Mouse (Mus musculus) neural tube, embryonic 12.5 days (tissue): Measurements from ENCODE around the gene Cux1. TPM values are rescaled to one million over a fixed set of nuclear protein-coding genes. Genes with fewer than 3 reads are reported as not detected.
"Not testable (repeated sequence)": the region's sequence is repeated elsewhere in the genome, so short reads cannot be mapped to it uniquely, and the experiment has no call there.

Source experiments
- ATAC-seq: fragments of 200-750 bp; cut with Nextera tagmentation; 2 replicates; pipeline ENCODE4 v1.8.0; 2017; ENCODE audit warnings: low read depth, mild to moderate bottlenecking, moderate TSS enrichment, moderate library complexity; ENCODE audit not compliant: low FRiP score
- H3K27ac ChIP-seq: fragments of 300-500 bp; sonication (generic); 2 replicates; pipeline ENCODE4 v1.5.1; 2016
- H3K27me3 ChIP-seq: fragments of 300-500 bp; sonication (generic); replicated peaks from 2 replicates; pipeline ENCODE4 v1.6.1; 2016; ENCODE audit warnings: mild to moderate bottlenecking
- H3K36me3 ChIP-seq: fragments of 300-500 bp; sonication (generic); 2 replicates; pipeline ENCODE4 v1.6.1; 2016; ENCODE audit warnings: mild to moderate bottlenecking
- H3K4me1 ChIP-seq: fragments of 300-500 bp; sonication (generic); 2 replicates; pipeline ENCODE4 v1.6.1; 2016
- H3K4me2 ChIP-seq: fragments of 300-500 bp; sonication (generic); replicated peaks from 2 replicates; pipeline ENCODE4 v1.6.1; 2016; ENCODE audit warnings: mild to moderate bottlenecking
- H3K4me3 ChIP-seq: fragments of 300-500 bp; sonication (generic); 2 replicates; pipeline ENCODE4 v1.5.1; 2016
- H3K9ac ChIP-seq: fragments of 300-500 bp; sonication (generic); 2 replicates; pipeline ENCODE4 v1.6.1; 2016; ENCODE audit warnings: mild to moderate bottlenecking
- H3K9me3 ChIP-seq: fragments of 300-500 bp; sonication (generic); 2 replicates; pipeline ENCODE4 v1.6.1; 2016; ENCODE audit warnings: mild to moderate bottlenecking
- WGBS: fragments of 180-500 bp; shearing (Covaris S2); methylation state at CpG from one replicate; pipeline ENCODE4 v1.1.7; 2016; 5-methylcytosine and 5-hydroxymethylcytosine counted together
- polyA plus RNA-seq: library from polyadenylated mRNA; unstranded; fragments of >200 nt; fragmentation: Nextera tagmentation; extraction: Ambion mirVana; gene quantifications from 2 replicates; pipeline ENCODE4 v1.2.1, GENCODE M21; 2016

Cux1 gene
- polyA plus RNA-seq, 1 experiment from 2014 or later: 117 TPM

DNA sequence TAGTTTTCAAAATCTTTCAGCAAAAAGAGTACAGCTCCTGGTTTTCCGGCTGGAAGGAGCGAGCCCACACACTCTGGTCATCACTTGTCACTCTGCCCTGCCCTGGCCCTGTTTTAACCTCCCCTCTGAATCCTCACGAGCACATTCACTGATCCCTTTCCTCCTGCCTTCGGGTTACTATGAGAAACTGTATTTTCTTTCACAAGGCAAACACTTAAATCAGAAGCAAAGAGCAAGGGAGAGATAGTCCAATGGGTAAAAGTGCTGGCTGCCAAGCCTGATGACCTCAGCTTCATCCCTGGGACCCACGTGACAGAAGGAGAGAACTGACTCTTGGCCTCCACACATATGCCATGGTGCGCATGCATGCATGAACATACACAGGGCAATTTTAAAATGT is 94.0 kb downstream of the Cux1 start:
- Histone ChIP-seq H3K27ac (0 out of 2 replicates have a peak overlapping the region, but pooled peaks have one; percentile 21), H3K4me2 (0 out of 2 replicates have a peak overlapping the region, but pooled peaks have one; percentile 5), H3K4me1 (peaks cover 27% of the 10 kb centered on the region), H3K4me3 (no peak overlapping the region), H3K9ac (no peak overlapping the region), H3K27me3 (no peaks in the 10 kb centered on the region), H3K9me3 (no peaks in the 10 kb centered on the region), H3K36me3 (0 out of 2 replicates have a peak, but pooled peaks cover 3% of the 10 kb centered on the region)
- WGBS: 46% methylated on average over 6 of the region's 6 CpGs
- ATAC-seq: no peak

DNA sequence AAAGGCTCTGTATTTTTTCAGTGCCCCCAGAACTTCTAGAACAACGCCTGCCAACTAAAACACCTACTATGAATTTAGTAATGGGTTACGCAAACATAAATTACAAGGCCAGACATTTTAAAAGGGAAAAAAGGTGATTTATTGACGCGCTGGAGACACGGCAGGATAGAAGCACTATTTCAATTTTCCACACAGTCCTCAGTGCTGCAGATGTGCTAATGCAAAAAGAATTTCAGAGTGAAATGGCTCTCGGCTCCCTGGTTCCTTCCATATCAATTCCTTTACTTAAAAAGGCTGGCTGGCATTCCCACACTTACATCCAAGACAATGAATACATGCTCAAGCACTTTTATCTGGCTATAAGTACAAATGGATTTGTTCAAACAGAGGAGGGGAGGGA is 94.4 kb downstream of the Cux1 start:
- no peaks in the 10 kb centered on the region for H3K27me3 ChIP-seq
- 0 out of 2 replicates have a peak overlapping the region, but pooled peaks have one; percentile 21 for H3K27ac ChIP-seq
- no peak overlapping the region for H3K9ac ChIP-seq
- 0 out of 2 replicates have a peak overlapping the region, but pooled peaks have one; percentile 5 for H3K4me2 ChIP-seq
- H3K9me3 ChIP-seq: no peaks in the 10 kb centered on the region
- 48% methylated on average over 6 of the region's 6 CpGs for WGBS
- H3K4me1 ChIP-seq: peaks cover 32% of the 10 kb centered on the region
- no peak overlapping the region for H3K4me3 ChIP-seq
- ATAC-seq: no peak
- H3K36me3 ChIP-seq: 0 out of 2 replicates have a peak, but pooled peaks cover 1% of the 10 kb centered on the region

- H3K9ac ChIP-seq, H3K27me3 ChIP-seq, H3K36me3 ChIP-seq, ATAC-seq, H3K9me3 ChIP-seq, H3K4me2 ChIP-seq, H3K27ac ChIP-seq, H3K4me3 ChIP-seq: not testable (repeated sequence)
- 59% methylated on average over 2 of the region's 2 CpGs for WGBS
- H3K4me1 ChIP-seq: peaks cover 44% of the 10 kb centered on the region
These were observed 96.1 kb downstream of the Cux1 start for GRCm38 (mm10) chr5:136470985-136471735.

GRCm38 (mm10) chr5:136469301-136469700 is 98.0 kb downstream of the Cux1 start:
- no peak overlapping the region for H3K4me3 ChIP-seq
- H3K27me3 ChIP-seq: no peaks in the 10 kb centered on the region
- no peaks in the 10 kb centered on the region for H3K36me3 ChIP-seq
- no peak overlapping the region for H3K4me2 ChIP-seq
- H3K9me3 ChIP-seq: no peaks in the 10 kb centered on the region
- WGBS: 38% methylated on average over 1 of the region's 1 CpGs
- ATAC-seq: no peak
- H3K27ac ChIP-seq: no peak overlapping the region
- no peak overlapping the region for H3K9ac ChIP-seq
- H3K4me1 ChIP-seq: peaks cover 55% of the 10 kb centered on the region

DNA sequence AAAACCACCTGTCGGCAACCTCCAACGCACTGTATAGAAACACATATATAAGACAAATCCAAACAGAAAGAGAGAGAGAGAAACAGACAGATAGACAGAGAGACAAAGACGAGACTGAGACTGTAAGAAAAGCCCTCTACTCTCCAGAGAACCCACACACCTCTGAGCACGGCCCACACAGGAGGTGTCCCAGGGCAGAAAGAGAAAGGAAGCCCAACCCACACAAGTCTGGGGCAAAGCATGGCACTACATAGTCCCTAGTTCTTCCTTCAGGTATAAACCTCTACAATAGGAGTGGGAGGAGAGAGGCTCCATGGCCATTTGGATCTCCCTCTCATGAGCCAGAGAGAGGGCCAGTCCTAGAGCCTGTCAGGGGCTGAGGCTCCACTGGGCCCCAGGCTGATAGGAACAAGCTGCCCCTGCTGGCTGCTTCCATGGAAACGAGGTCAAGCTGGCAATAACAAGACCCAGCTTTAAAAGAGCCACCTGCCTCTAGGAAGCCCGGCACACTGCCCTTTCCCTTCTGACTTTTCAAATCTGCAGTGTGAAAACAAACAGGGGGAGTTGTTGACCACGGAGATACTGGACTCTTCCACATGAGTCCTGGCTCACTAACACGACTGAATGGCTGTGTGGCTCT is 99.8 kb downstream of the Cux1 start:
- Histone ChIP-seq H3K9ac (no peak overlapping the region), H3K27me3 (no peaks in the 10 kb centered on the region), H3K4me3 (no peak overlapping the region), H3K4me2 (no peak overlapping the region), H3K4me1 (peaks cover 48% of the 10 kb centered on the region), H3K9me3 (no peaks in the 10 kb centered on the region), H3K36me3 (no peaks in the 10 kb centered on the region), H3K27ac (no peak overlapping the region)
- ATAC-seq: no peak
- WGBS: 28% methylated on average over 7 of the region's 8 CpGs

DNA sequence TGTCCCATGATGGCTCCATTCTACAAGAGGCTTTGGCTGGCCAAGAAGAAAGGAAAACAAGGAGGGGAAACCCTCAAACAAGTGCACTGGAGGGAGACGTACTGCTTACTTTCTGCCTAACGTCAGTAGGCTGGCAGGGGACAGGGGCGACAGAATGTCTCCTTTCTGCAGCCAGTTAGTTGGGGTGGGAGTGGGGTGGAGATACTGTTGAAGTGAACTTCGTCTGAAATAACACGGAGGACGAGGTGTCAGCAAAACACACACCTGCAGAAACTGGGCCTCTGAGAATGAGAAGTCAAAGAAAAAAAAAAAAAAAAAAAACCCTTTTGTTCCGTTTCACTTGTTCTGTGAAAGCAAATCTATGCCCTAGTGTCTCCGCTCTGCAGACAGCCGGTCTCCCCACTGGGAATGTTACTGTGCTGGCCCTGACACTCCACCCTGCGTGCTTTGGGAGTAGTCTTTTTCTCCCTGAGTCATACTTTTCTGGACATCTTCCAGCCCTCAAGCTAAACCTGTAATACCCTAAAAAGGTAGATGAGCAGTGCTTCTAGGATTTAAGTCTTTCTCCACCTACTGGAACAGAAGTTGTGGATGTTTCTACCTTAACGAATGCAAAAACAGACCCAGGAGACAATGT is 101.4 kb downstream of the Cux1 start:
- Histone ChIP-seq H3K4me3 (no peak overlapping the region), H3K4me2 (no peak overlapping the region), H3K36me3 (no peaks in the 10 kb centered on the region), H3K9me3 (no peaks in the 10 kb centered on the region), H3K27me3 (no peaks in the 10 kb centered on the region), H3K9ac (no peak overlapping the region), H3K27ac (no peak overlapping the region), H3K4me1 (peaks cover 48% of the 10 kb centered on the region)
- WGBS: 58% methylated on average over 11 of the region's 11 CpGs
- no peak for ATAC-seq

DNA sequence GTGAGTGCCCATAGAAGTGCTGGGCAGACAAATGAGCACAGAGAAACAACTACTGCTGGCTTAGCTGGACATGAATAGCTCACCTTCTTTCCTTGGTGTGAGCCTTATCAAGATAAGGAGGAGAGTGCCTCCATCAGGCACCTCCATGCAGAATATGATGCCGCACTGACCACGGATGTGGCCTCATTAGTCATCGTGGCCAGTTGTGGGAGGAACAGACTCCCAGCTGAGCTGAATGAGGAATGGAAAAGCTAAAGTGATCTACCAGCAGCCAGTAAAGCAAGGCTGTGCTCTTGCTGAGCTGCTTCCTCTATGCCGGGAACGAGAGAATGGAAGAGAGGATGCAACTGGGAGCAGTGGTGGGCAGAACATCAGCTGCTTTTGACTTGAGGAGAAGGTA is 101.9 kb downstream of the Cux1 start:
- Histone ChIP-seq H3K4me3 (no peak overlapping the region), H3K4me1 (peaks cover 53% of the 10 kb centered on the region), H3K27me3 (no peaks in the 10 kb centered on the region), H3K9ac (no peak overlapping the region), H3K27ac (no peak overlapping the region), H3K9me3 (no peaks in the 10 kb centered on the region), H3K36me3 (no peaks in the 10 kb centered on the region), H3K4me2 (no peak overlapping the region)
- ATAC-seq: no peak
- WGBS: 57% methylated on average over 5 of the region's 5 CpGs

- Histone ChIP-seq H3K4me1 (peaks cover 54% of the 10 kb centered on the region), H3K4me2 (no peak overlapping the region), H3K27me3 (no peaks in the 10 kb centered on the region), H3K9me3 (no peaks in the 10 kb centered on the region), H3K4me3 (no peak overlapping the region), H3K36me3 (no peaks in the 10 kb centered on the region), H3K9ac (no peak overlapping the region), H3K27ac (no peak overlapping the region)
- WGBS: 47% methylated on average over 3 of the region's 3 CpGs
- no peak for ATAC-seq
These were observed 102.4 kb downstream of the Cux1 start for GRCm38 (mm10) chr5:136464849-136465248.

DNA sequence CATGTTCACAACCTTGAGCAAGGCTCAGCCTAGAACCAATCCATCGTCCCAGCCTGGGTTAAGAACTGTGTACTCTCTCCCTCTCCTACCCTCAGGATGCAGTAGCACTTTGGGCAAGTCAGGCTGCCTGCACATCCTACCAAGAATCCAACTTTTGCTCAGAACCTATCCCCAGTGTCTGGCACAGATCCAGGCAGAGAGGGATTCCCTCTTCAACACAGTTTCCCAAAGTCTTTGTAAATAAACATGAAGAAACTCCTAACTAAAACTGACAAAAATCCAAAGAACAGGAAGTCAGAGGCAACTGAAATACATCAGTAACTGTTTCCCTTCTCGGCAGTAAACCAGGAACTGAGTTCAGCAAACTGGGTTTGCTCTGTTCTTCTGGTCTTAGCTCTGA is 103.2 kb downstream of the Cux1 start:
- whole genome bisulfite sequencing: 78% methylated on average over 2 of the region's 2 CpGs
- no peak overlapping the region for H3K4me3 ChIP-seq
- no peak overlapping the region for H3K4me2 ChIP-seq
- H3K27me3 ChIP-seq: no peaks in the 10 kb centered on the region
- H3K27ac ChIP-seq: no peak overlapping the region
- no peak for ATAC-seq
- H3K9me3 ChIP-seq: no peaks in the 10 kb centered on the region
- no peaks in the 10 kb centered on the region for H3K36me3 ChIP-seq
- H3K4me1 ChIP-seq: peaks cover 55% of the 10 kb centered on the region
- H3K9ac ChIP-seq: no peak overlapping the region

GRCm38 (mm10) chr5:136462613-136463012 is 104.7 kb downstream of the Cux1 start:
- Histone ChIP-seq H3K9ac (no peak overlapping the region), H3K4me1 (peaks cover 52% of the 10 kb centered on the region), H3K27me3 (no peaks in the 10 kb centered on the region), H3K4me2 (no peak overlapping the region), H3K36me3 (no peaks in the 10 kb centered on the region), H3K9me3 (no peaks in the 10 kb centered on the region), H3K4me3 (no peak overlapping the region), H3K27ac (no peak overlapping the region)
- 81% methylated on average over 6 of the region's 6 CpGs for WGBS
- ATAC-seq: no peak

GRCm38 (mm10) chr5:136459901-136460300 is 107.4 kb downstream of the Cux1 start:
- no peak overlapping the region for H3K4me3 ChIP-seq
- WGBS: 95% methylated on average over 6 of the region's 6 CpGs
- H3K36me3 ChIP-seq: no peaks in the 10 kb centered on the region
- no peak overlapping the region for H3K4me2 ChIP-seq
- no peaks in the 10 kb centered on the region for H3K27me3 ChIP-seq
- peaks cover 31% of the 10 kb centered on the region for H3K4me1 ChIP-seq
- no peak for ATAC-seq
- no peak overlapping the region for H3K9ac ChIP-seq
- no peaks in the 10 kb centered on the region for H3K9me3 ChIP-seq
- no peak overlapping the region for H3K27ac ChIP-seq

DNA sequence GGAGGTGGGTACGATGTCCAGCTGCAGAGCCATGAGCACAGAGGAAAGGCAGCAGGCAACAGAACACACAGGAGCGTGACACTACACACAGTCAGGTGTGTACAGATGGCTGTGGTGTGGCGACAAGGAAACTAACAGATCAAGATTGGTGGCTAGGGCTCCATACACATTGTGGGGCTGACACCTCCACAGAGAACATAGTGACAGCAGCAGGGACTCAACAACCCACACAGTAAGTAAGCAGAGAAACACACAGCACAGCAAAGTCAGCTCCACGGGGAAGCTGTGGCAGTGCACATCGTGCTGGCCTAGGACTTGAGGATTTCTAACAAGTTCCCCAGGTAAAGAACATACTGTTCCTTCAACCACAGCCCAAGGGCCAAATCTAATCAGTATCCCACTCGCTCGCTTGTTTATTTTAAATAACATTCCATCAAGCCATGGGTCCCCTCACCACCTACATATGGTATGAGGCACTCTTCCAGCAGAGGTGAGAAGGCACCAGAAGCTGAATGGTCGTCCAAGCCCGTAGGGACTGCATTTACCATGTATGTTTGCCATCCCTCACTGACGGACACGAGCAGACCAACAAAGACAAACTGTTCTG is 108.3 kb downstream of the Cux1 start:
- Histone ChIP-seq H3K9me3 (no peaks in the 10 kb centered on the region), H3K4me3 (no peak overlapping the region), H3K36me3 (no peaks in the 10 kb centered on the region), H3K4me1 (peaks cover 22% of the 10 kb centered on the region), H3K27me3 (no peaks in the 10 kb centered on the region), H3K27ac (no peak overlapping the region), H3K4me2 (no peak overlapping the region), H3K9ac (no peak overlapping the region)
- no peak for ATAC-seq
- WGBS: 71% methylated on average over 11 of the region's 11 CpGs
